Mouse (Mus musculus): ENCODE data around the gene Arf3. TPM values are rescaled to one million over a fixed set of nuclear protein-coding genes. Genes with fewer than 3 reads are reported as not detected.

The Arf3 gene
- polyA plus RNA-seq, 1 experiment, result 0.14 TPM

- peaks cover 79% of the 10 kb centered on the region for H3K27me3 ChIP-seq (ENCODE audit: control insufficient read depth)
- H3K9me3 ChIP-seq (ENCODE audit: control insufficient read depth, low read length), result peaks cover 14% of the 10 kb centered on the region; the same call in 1 of the 2 replicates
- no peaks in the 10 kb centered on the region for H3K36me3 ChIP-seq (ENCODE audit: control insufficient read depth)
- TF ChIP-seq GATA1 (IDR thresholded peaks at IDR 0.05; ENCODE audit: low read length), result no peak
- TF ChIP-seq TAL1 (IDR thresholded peaks at IDR 0.05; ENCODE audit: low read length), result no peak
- H3K4me3 ChIP-seq (replicated peaks), result no peak overlapping the region
- H3K4me1 ChIP-seq (ENCODE audit: control insufficient read depth), result peaks cover 4% of the 10 kb centered on the region
Observed at GRCm38 (mm10) chr15:98781166-98781565, 18.2 kb upstream of the Arf3 start.

GRCm38 (mm10) chr15:98780573-98780972 lies 17.6 kb upstream of the Arf3 start:
- Histone ChIP-seq H3K4me3 (replicated peaks) (no peak overlapping the region), H3K9me3 (ENCODE audit: control insufficient read depth, low read length) (peaks cover 11% of the 10 kb centered on the region; the same call in 1 of the 2 replicates), H3K36me3 (ENCODE audit: control insufficient read depth) (no peaks in the 10 kb centered on the region), H3K27me3 (ENCODE audit: control insufficient read depth) (peaks cover 80% of the 10 kb centered on the region), H3K4me1 (ENCODE audit: control insufficient read depth) (peaks cover 5% of the 10 kb centered on the region)
- TF ChIP-seq GATA1 (IDR thresholded peaks at IDR 0.05; ENCODE audit: low read length), result no peak
- no peak for TF ChIP-seq TAL1 (IDR thresholded peaks at IDR 0.05; ENCODE audit: low read length)

- TF ChIP-seq GATA1 (IDR thresholded peaks at IDR 0.05; ENCODE audit: low read length) (no peak), TAL1 (IDR thresholded peaks at IDR 0.05; ENCODE audit: low read length) (no peak)
- H3K27me3 ChIP-seq (ENCODE audit: control insufficient read depth), result peaks cover 82% of the 10 kb centered on the region
- H3K9me3 ChIP-seq (ENCODE audit: control insufficient read depth, low read length), result peaks cover 9% of the 10 kb centered on the region; the same call in 1 of the 2 replicates
- H3K4me3 ChIP-seq (replicated peaks), result no peak overlapping the region
- no peaks in the 10 kb centered on the region for H3K36me3 ChIP-seq (ENCODE audit: control insufficient read depth)
- peaks cover 5% of the 10 kb centered on the region for H3K4me1 ChIP-seq (ENCODE audit: control insufficient read depth)
Observed at GRCm38 (mm10) chr15:98780075-98780474, 17.1 kb upstream of the Arf3 start.

GRCm38 (mm10) chr15:98778806-98779205 lies 15.8 kb upstream of the Arf3 start:
- TF ChIP-seq GATA1 (IDR thresholded peaks at IDR 0.05; ENCODE audit: low read length), result no peak
- TF ChIP-seq TAL1 (IDR thresholded peaks at IDR 0.05; ENCODE audit: low read length), result no peak
- Histone ChIP-seq H3K9me3 (ENCODE audit: control insufficient read depth, low read length) (peaks cover 9% of the 10 kb centered on the region; the same call in 1 of the 2 replicates), H3K27me3 (ENCODE audit: control insufficient read depth) (peaks cover 90% of the 10 kb centered on the region), H3K36me3 (ENCODE audit: control insufficient read depth) (no peaks in the 10 kb centered on the region), H3K4me3 (replicated peaks) (no peak overlapping the region), H3K4me1 (ENCODE audit: control insufficient read depth) (peaks cover 6% of the 10 kb centered on the region)

GRCm38 (mm10) chr15:98778191-98778770 lies 15.3 kb upstream of the Arf3 start:
- Histone ChIP-seq H3K4me3 (replicated peaks) (no peak overlapping the region), H3K9me3 (ENCODE audit: control insufficient read depth, low read length) (peaks cover 9% of the 10 kb centered on the region; the same call in 1 of the 2 replicates), H3K36me3 (ENCODE audit: control insufficient read depth) (no peaks in the 10 kb centered on the region), H3K4me1 (ENCODE audit: control insufficient read depth) (peaks cover 7% of the 10 kb centered on the region), H3K27me3 (ENCODE audit: control insufficient read depth) (peaks cover 96% of the 10 kb centered on the region)
- TF ChIP-seq GATA1 (IDR thresholded peaks at IDR 0.05; ENCODE audit: low read length), result no peak
- TF ChIP-seq TAL1 (IDR thresholded peaks at IDR 0.05; ENCODE audit: low read length), result no peak

- Histone ChIP-seq H3K27me3 (ENCODE audit: control insufficient read depth) (peaks cover 98% of the 10 kb centered on the region), H3K9me3 (ENCODE audit: control insufficient read depth, low read length) (peaks cover 9% of the 10 kb centered on the region; the same call in 1 of the 2 replicates), H3K36me3 (ENCODE audit: control insufficient read depth) (no peaks in the 10 kb centered on the region), H3K4me3 (replicated peaks) (no peak within 1 kb of the TSS), H3K4me1 (ENCODE audit: control insufficient read depth) (peaks cover 11% of the 10 kb centered on the region)
- no peak for TF ChIP-seq TAL1 (IDR thresholded peaks at IDR 0.05; ENCODE audit: low read length)
- no peak for TF ChIP-seq GATA1 (IDR thresholded peaks at IDR 0.05; ENCODE audit: low read length)
Observed at GRCm38 (mm10) chr15:98777762-98778161, 14.7 kb upstream of the Arf3 start, which contains the start of gene Wnt10b. Wnt10b (minus strand) TSS chr15:98778150.

GRCm38 (mm10) chr15:98777005-98777616 lies 14.1 kb upstream of the Arf3 start:
- Histone ChIP-seq H3K9me3 (ENCODE audit: control insufficient read depth, low read length) (peaks cover 9% of the 10 kb centered on the region; the same call in 1 of the 2 replicates), H3K27me3 (ENCODE audit: control insufficient read depth) (peaks cover 100% of the 10 kb centered on the region), H3K36me3 (ENCODE audit: control insufficient read depth) (no peaks in the 10 kb centered on the region), H3K4me3 (replicated peaks) (no peak overlapping the region), H3K4me1 (ENCODE audit: control insufficient read depth) (peaks cover 18% of the 10 kb centered on the region)
- TF ChIP-seq GATA1 (IDR thresholded peaks at IDR 0.05; ENCODE audit: low read length), result no peak
- TF ChIP-seq TAL1 (IDR thresholded peaks at IDR 0.05; ENCODE audit: low read length), result no peak

- H3K4me1 ChIP-seq (ENCODE audit: control insufficient read depth), result peaks cover 19% of the 10 kb centered on the region
- no peak overlapping the region for H3K4me3 ChIP-seq (replicated peaks)
- no peaks in the 10 kb centered on the region for H3K36me3 ChIP-seq (ENCODE audit: control insufficient read depth)
- TF ChIP-seq TAL1 (IDR thresholded peaks at IDR 0.05; ENCODE audit: low read length), result no peak
- TF ChIP-seq GATA1 (IDR thresholded peaks at IDR 0.05; ENCODE audit: low read length), result no peak
- peaks cover 100% of the 10 kb centered on the region for H3K27me3 ChIP-seq (ENCODE audit: control insufficient read depth)
- peaks cover 9% of the 10 kb centered on the region; the same call in 1 of the 2 replicates for H3K9me3 ChIP-seq (ENCODE audit: control insufficient read depth, low read length)
Observed at GRCm38 (mm10) chr15:98776280-98777004, 13.4 kb upstream of the Arf3 start.

GRCm38 (mm10) chr15:98775533-98775932 lies 12.5 kb upstream of the Arf3 start:
- H3K4me3 ChIP-seq (replicated peaks), result no peak overlapping the region
- no peak for TF ChIP-seq TAL1 (IDR thresholded peaks at IDR 0.05; ENCODE audit: low read length)
- no peak for TF ChIP-seq GATA1 (IDR thresholded peaks at IDR 0.05; ENCODE audit: low read length)
- H3K27me3 ChIP-seq (ENCODE audit: control insufficient read depth), result peaks cover 98% of the 10 kb centered on the region
- peaks cover 9% of the 10 kb centered on the region; the same call in 1 of the 2 replicates for H3K9me3 ChIP-seq (ENCODE audit: control insufficient read depth, low read length)
- peaks cover 19% of the 10 kb centered on the region for H3K4me1 ChIP-seq (ENCODE audit: control insufficient read depth)
- no peaks in the 10 kb centered on the region for H3K36me3 ChIP-seq (ENCODE audit: control insufficient read depth)

Measured in erythroblast, embryonic 14.5 days (primary cell).